Mouse (Mus musculus): ENCODE data around the gene Pdp2.

The Pdp2 gene

GRCm38 (mm10) chr8:104592566-104592965, 1.3 kb downstream of the Pdp2 start:
- Histone ChIP-seq H3K36me3 (ENCODE audit: insufficient read depth, low read length) (peaks cover 41% of the 10 kb centered on the region), H3K4me3 (replicated peaks; ENCODE audit: low read length) (peak overlapping the region; percentile 88; the same call in 1 of the 2 replicates)
- TF ChIP-seq CTCF (conservative IDR thresholded peaks at IDR 0.05; ENCODE audit: low read length) (no peak), POU5F1 (IDR thresholded peaks at IDR 0.05; ENCODE audit: borderline replicate concordance, low read length) (no peak), NANOG (IDR thresholded peaks at IDR 0.05; ENCODE audit: borderline replicate concordance, low read length) (no peak)

GRCm38 (mm10) chr8:104593536-104594325, 2.5 kb downstream of the Pdp2 start:
- Histone ChIP-seq H3K27me3 (ENCODE audit: insufficient read depth, low read length) (peaks cover 5% of the 10 kb centered on the region; the same call in 1 of the 2 replicates), H3K4me1 (replicated peaks; ENCODE audit: low read depth, low read length) (peaks cover 55% of the 10 kb centered on the region), H3K9me3 (ENCODE audit: low read length) (no peaks in the 10 kb centered on the region), H3K36me3 (ENCODE audit: insufficient read depth, low read length) (peaks cover 47% of the 10 kb centered on the region), H3K4me3 (replicated peaks; ENCODE audit: low read length) (0 out of 2 replicates have a peak overlapping the region, but pooled peaks have one; percentile 7)
- TF ChIP-seq NANOG (IDR thresholded peaks at IDR 0.05; ENCODE audit: borderline replicate concordance, low read length) = no peak

More at GRCm38 (mm10) chr8:104592566-104592965, 1.3 kb downstream of the Pdp2 start:
- Histone ChIP-seq H3K27me3 (ENCODE audit: insufficient read depth, low read length) (peaks cover 5% of the 10 kb centered on the region; the same call in 1 of the 2 replicates), H3K9me3 (ENCODE audit: low read length) (no peaks in the 10 kb centered on the region), H3K4me1 (replicated peaks; ENCODE audit: low read depth, low read length) (peaks cover 52% of the 10 kb centered on the region)

GRCm38 (mm10) chr8:104594611-104595362, 3.5 kb downstream of the Pdp2 start:
- no peak for TF ChIP-seq NANOG (IDR thresholded peaks at IDR 0.05; ENCODE audit: borderline replicate concordance, low read length)
- TF ChIP-seq CTCF (conservative IDR thresholded peaks at IDR 0.05; ENCODE audit: low read length) = no peak
- TF ChIP-seq POU5F1 (IDR thresholded peaks at IDR 0.05; ENCODE audit: borderline replicate concordance, low read length) = no peak
- H3K9me3 ChIP-seq (ENCODE audit: low read length) = no peaks in the 10 kb centered on the region
- peaks cover 47% of the 10 kb centered on the region for H3K36me3 ChIP-seq (ENCODE audit: insufficient read depth, low read length)
- peaks cover 55% of the 10 kb centered on the region for H3K4me1 ChIP-seq (replicated peaks; ENCODE audit: low read depth, low read length)
- H3K27me3 ChIP-seq (ENCODE audit: insufficient read depth, low read length) = peaks cover 5% of the 10 kb centered on the region; the same call in 1 of the 2 replicates
- 0 out of 2 replicates have a peak overlapping the region, but pooled peaks have one; percentile 7 for H3K4me3 ChIP-seq (replicated peaks; ENCODE audit: low read length)

- no peak for TF ChIP-seq NANOG (IDR thresholded peaks at IDR 0.05; ENCODE audit: borderline replicate concordance, low read length)
- TF ChIP-seq CTCF (conservative IDR thresholded peaks at IDR 0.05; ENCODE audit: low read length) = no peak
- no peak for TF ChIP-seq POU5F1 (IDR thresholded peaks at IDR 0.05; ENCODE audit: borderline replicate concordance, low read length)
- peaks cover 5% of the 10 kb centered on the region; the same call in 1 of the 2 replicates for H3K27me3 ChIP-seq (ENCODE audit: insufficient read depth, low read length)
- no peak overlapping the region for H3K4me3 ChIP-seq (replicated peaks; ENCODE audit: low read length)
- peaks cover 49% of the 10 kb centered on the region for H3K4me1 ChIP-seq (replicated peaks; ENCODE audit: low read depth, low read length)
- H3K9me3 ChIP-seq (ENCODE audit: low read length) = no peaks in the 10 kb centered on the region
- peaks cover 47% of the 10 kb centered on the region for H3K36me3 ChIP-seq (ENCODE audit: insufficient read depth, low read length)
Measured at GRCm38 (mm10) chr8:104595773-104596536, 4.7 kb downstream of the Pdp2 start.

GRCm38 (mm10) chr8:104597656-104598055, 6.4 kb downstream of the Pdp2 start:
- Histone ChIP-seq H3K27me3 (ENCODE audit: insufficient read depth, low read length) (no peaks in the 10 kb centered on the region), H3K36me3 (ENCODE audit: insufficient read depth, low read length) (peaks cover 47% of the 10 kb centered on the region), H3K9me3 (ENCODE audit: low read length) (no peaks in the 10 kb centered on the region), H3K4me3 (replicated peaks; ENCODE audit: low read length) (no peak overlapping the region), H3K4me1 (replicated peaks; ENCODE audit: low read depth, low read length) (peaks cover 53% of the 10 kb centered on the region)
- TF ChIP-seq NANOG (IDR thresholded peaks at IDR 0.05; ENCODE audit: borderline replicate concordance, low read length) (no peak), POU5F1 (IDR thresholded peaks at IDR 0.05; ENCODE audit: borderline replicate concordance, low read length) (no peak), CTCF (conservative IDR thresholded peaks at IDR 0.05; ENCODE audit: low read length) (no peak)

- Histone ChIP-seq H3K36me3 (ENCODE audit: insufficient read depth, low read length) (peaks cover 45% of the 10 kb centered on the region), H3K9me3 (ENCODE audit: low read length) (no peaks in the 10 kb centered on the region), H3K27me3 (ENCODE audit: insufficient read depth, low read length) (no peaks in the 10 kb centered on the region), H3K4me3 (replicated peaks; ENCODE audit: low read length) (no peak overlapping the region), H3K4me1 (replicated peaks; ENCODE audit: low read depth, low read length) (peaks cover 52% of the 10 kb centered on the region)
- TF ChIP-seq POU5F1 (IDR thresholded peaks at IDR 0.05; ENCODE audit: borderline replicate concordance, low read length) = no peak
- TF ChIP-seq CTCF (conservative IDR thresholded peaks at IDR 0.05; ENCODE audit: low read length) = no peak
- no peak for TF ChIP-seq NANOG (IDR thresholded peaks at IDR 0.05; ENCODE audit: borderline replicate concordance, low read length)
Measured at GRCm38 (mm10) chr8:104598496-104598895, 7.2 kb downstream of the Pdp2 start.

- H3K4me1 ChIP-seq (replicated peaks; ENCODE audit: low read depth, low read length) = peaks cover 29% of the 10 kb centered on the region
Measured at GRCm38 (mm10) chr8:104601386-104601785, 10.1 kb downstream of the Pdp2 start.

More at GRCm38 (mm10) chr8:104601386-104601785, 10.1 kb downstream of the Pdp2 start:
- peaks cover 12% of the 10 kb centered on the region for H3K27me3 ChIP-seq (ENCODE audit: insufficient read depth, low read length)
- TF ChIP-seq CTCF (conservative IDR thresholded peaks at IDR 0.05; ENCODE audit: low read length) = no peak
- no peak for TF ChIP-seq NANOG (IDR thresholded peaks at IDR 0.05; ENCODE audit: borderline replicate concordance, low read length)
- no peak for TF ChIP-seq POU5F1 (IDR thresholded peaks at IDR 0.05; ENCODE audit: borderline replicate concordance, low read length)
- peak overlapping the region; percentile 61 for H3K4me3 ChIP-seq (replicated peaks; ENCODE audit: low read length)
- H3K36me3 ChIP-seq (ENCODE audit: insufficient read depth, low read length) = peaks cover 17% of the 10 kb centered on the region
- no peaks in the 10 kb centered on the region for H3K9me3 ChIP-seq (ENCODE audit: low read length)

All from E14TG2a.4 (cell line).